Mouse (Mus musculus): ENCODE results near the gene Rpl36-ps4. TPM values are rescaled to one million over a fixed set of nuclear protein-coding genes. Genes with fewer than 3 reads are reported as not detected.
"Not testable (repeated sequence)": the region's sequence is repeated elsewhere in the genome, so short reads cannot be mapped to it uniquely, and the experiment has no call there.

Rpl36-ps4 gene
- polyA plus RNA-seq, 1 experiment from 2014 or later: not detected

DNA sequence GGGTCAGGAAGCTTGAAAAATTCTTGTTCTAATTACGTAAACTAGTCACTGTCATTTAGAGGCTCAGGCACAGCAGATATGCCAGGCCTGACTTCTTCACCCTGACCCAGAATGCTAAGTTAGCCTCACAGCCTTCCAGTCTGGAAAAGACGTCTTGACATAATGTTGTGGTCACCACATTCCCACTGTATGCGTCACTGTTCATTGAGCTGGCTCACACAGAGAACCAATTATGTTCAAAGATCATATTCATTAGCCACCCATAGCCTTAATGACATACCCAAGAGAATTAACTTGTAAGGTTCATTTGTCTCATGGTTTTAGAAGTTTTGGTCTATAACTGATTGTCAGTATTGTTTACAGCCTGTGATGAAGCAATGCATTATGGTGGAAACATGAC, 5.4 kb upstream of the Rpl36-ps4 start:
- no peak overlapping the region for H3K9ac ChIP-seq (ENCODE audit: low read length)
- no peaks in the 10 kb centered on the region for H3K4me1 ChIP-seq (replicated peaks; ENCODE audit: control insufficient read depth, insufficient read depth, low read length)
- no peak overlapping the region for H3K4me3 ChIP-seq (ENCODE audit: low read depth, low read length)
- ATAC-seq (replicated peaks; ENCODE audit: low FRiP score): no peak
- DNase-seq (ENCODE audit: low spot score): no peak
- 87% methylated on average over 3 of the region's 3 CpGs for WGBS
- H3K9me3 ChIP-seq (ENCODE audit: control insufficient read depth, low read length): peaks cover 2% of the 10 kb centered on the region; the same call in 1 of the 2 replicates
- no peaks in the 10 kb centered on the region for H3K27me3 ChIP-seq (ENCODE audit: control insufficient read depth, insufficient read depth, low read length)
- no peak overlapping the region for H3K4me2 ChIP-seq (ENCODE audit: low read depth, low read length, severe bottlenecking)
- no peak overlapping the region for H3K27ac ChIP-seq (ENCODE audit: low read depth, low read length)
- H3K36me3 ChIP-seq (ENCODE audit: control insufficient read depth, insufficient read depth, low read length): no peaks in the 10 kb centered on the region

- no peak overlapping the region for H3K4me2 ChIP-seq (ENCODE audit: low read depth, low read length, severe bottlenecking)
- H3K4me1 ChIP-seq (replicated peaks; ENCODE audit: control insufficient read depth, insufficient read depth, low read length): no peaks in the 10 kb centered on the region
- no peaks in the 10 kb centered on the region for H3K36me3 ChIP-seq (ENCODE audit: control insufficient read depth, insufficient read depth, low read length)
- 84% methylated on average over 5 of the region's 5 CpGs for WGBS
- H3K9ac ChIP-seq (ENCODE audit: low read length): no peak overlapping the region
- H3K9me3 ChIP-seq (ENCODE audit: control insufficient read depth, low read length): no peaks in the 10 kb centered on the region
- H3K27me3 ChIP-seq (ENCODE audit: control insufficient read depth, insufficient read depth, low read length): no peaks in the 10 kb centered on the region
- ATAC-seq (replicated peaks; ENCODE audit: low FRiP score) (no peak), DNase-seq (ENCODE audit: low spot score) (no peak)
- no peak overlapping the region for H3K4me3 ChIP-seq (ENCODE audit: low read depth, low read length)
- no peak overlapping the region for H3K27ac ChIP-seq (ENCODE audit: low read depth, low read length)
Measured at GRCm38 (mm10) chr17:87918121-87918520, 2.7 kb upstream of the Rpl36-ps4 start.

DNA sequence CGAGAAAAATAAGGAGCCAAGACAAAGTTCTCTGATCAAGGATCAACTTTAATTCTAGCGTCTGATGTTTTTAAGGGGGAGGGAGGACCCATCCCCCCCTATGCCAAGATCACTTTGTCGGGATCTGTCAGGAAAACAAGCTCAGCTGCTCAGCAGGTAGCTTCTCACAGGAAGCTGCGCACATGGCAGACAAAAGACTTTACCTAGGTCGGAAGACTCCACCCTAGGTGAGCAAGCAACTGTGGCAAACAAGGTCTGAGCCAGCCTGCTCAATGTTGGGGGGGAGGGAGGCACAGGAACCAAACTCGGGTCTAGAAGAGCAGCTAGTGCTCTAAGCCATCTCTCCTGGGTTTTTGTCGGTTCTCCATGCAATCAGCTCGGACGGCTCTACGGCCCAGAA, 13.5 kb downstream of the Rpl36-ps4 start:
- H3K9ac ChIP-seq (ENCODE audit: low read length): no peak overlapping the region
- no peak for DNase-seq (ENCODE audit: low spot score)

DNA sequence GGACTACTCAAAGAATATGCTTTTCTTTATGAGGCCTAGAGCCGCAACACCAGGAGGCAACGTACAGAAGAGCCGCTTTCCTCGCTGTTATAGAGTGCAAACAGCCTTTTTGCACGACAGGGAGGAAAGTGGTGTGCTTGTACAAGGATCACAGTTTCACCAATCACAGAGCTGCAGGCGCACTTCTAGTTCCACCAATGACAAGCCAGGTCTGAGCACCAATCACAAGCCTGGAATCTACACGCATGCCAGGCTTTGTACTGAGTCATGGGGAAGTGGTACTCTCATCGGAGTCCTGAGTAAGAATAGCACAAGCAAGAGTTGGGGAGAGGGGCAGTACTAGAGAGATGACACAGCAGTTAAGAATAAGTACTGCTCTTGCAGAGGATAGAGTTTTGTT, 14.0 kb downstream of the Rpl36-ps4 start:
- no peak for DNase-seq (ENCODE audit: low spot score)
- no peaks in the 10 kb centered on the region for H3K27me3 ChIP-seq (ENCODE audit: control insufficient read depth, insufficient read depth, low read length)
- H3K36me3 ChIP-seq (ENCODE audit: control insufficient read depth, insufficient read depth, low read length): no peaks in the 10 kb centered on the region
- no peak overlapping the region for H3K9ac ChIP-seq (ENCODE audit: low read length)
- H3K9me3 ChIP-seq (ENCODE audit: control insufficient read depth, low read length): no peaks in the 10 kb centered on the region
- H3K27ac ChIP-seq (ENCODE audit: low read depth, low read length): no peak overlapping the region
- ATAC-seq (replicated peaks; ENCODE audit: low FRiP score): no peak
- no peaks in the 10 kb centered on the region for H3K4me1 ChIP-seq (replicated peaks; ENCODE audit: control insufficient read depth, insufficient read depth, low read length)
- WGBS: 89% methylated on average over 8 of the region's 8 CpGs
- no peak overlapping the region for H3K4me2 ChIP-seq (ENCODE audit: low read depth, low read length, severe bottlenecking)
- no peak overlapping the region for H3K4me3 ChIP-seq (ENCODE audit: low read depth, low read length)

More for the DNA sequence above, 13.5 kb downstream of the Rpl36-ps4 start:
- Histone ChIP-seq H3K4me1 (replicated peaks; ENCODE audit: control insufficient read depth, insufficient read depth, low read length) (no peaks in the 10 kb centered on the region), H3K27me3 (ENCODE audit: control insufficient read depth, insufficient read depth, low read length) (no peaks in the 10 kb centered on the region), H3K27ac (ENCODE audit: low read depth, low read length) (no peak overlapping the region), H3K4me3 (ENCODE audit: low read depth, low read length) (no peak overlapping the region), H3K9me3 (ENCODE audit: control insufficient read depth, low read length) (no peaks in the 10 kb centered on the region), H3K4me2 (ENCODE audit: low read depth, low read length, severe bottlenecking) (no peak overlapping the region), H3K36me3 (ENCODE audit: control insufficient read depth, insufficient read depth, low read length) (no peaks in the 10 kb centered on the region)
- no peak for ATAC-seq (replicated peaks; ENCODE audit: low FRiP score)
- WGBS: 84% methylated on average over 10 of the region's 10 CpGs

GRCm38 (mm10) chr17:87936156-87936555, 15.4 kb downstream of the Rpl36-ps4 start:
- Histone ChIP-seq H3K4me1 (replicated peaks; ENCODE audit: control insufficient read depth, insufficient read depth, low read length) (no peaks in the 10 kb centered on the region), H3K36me3 (ENCODE audit: control insufficient read depth, insufficient read depth, low read length) (no peaks in the 10 kb centered on the region), H3K4me2 (ENCODE audit: low read depth, low read length, severe bottlenecking) (no peak overlapping the region), H3K9ac (ENCODE audit: low read length) (no peak overlapping the region), H3K27me3 (ENCODE audit: control insufficient read depth, insufficient read depth, low read length) (no peaks in the 10 kb centered on the region), H3K27ac (ENCODE audit: low read depth, low read length) (no peak overlapping the region), H3K9me3 (ENCODE audit: control insufficient read depth, low read length) (no peaks in the 10 kb centered on the region), H3K4me3 (ENCODE audit: low read depth, low read length) (no peak overlapping the region)
- WGBS: 89% methylated on average over 4 of the region's 4 CpGs
- no peak for DNase-seq (ENCODE audit: low spot score)
- ATAC-seq (replicated peaks; ENCODE audit: low FRiP score): no peak

- Histone ChIP-seq H3K4me2 (ENCODE audit: low read depth, low read length, severe bottlenecking) (no peak overlapping the region), H3K9me3 (ENCODE audit: control insufficient read depth, low read length) (no peaks in the 10 kb centered on the region), H3K4me3 (ENCODE audit: low read depth, low read length) (no peak overlapping the region), H3K27me3 (ENCODE audit: control insufficient read depth, insufficient read depth, low read length) (no peaks in the 10 kb centered on the region), H3K27ac (ENCODE audit: low read depth, low read length) (no peak overlapping the region), H3K4me1 (replicated peaks; ENCODE audit: control insufficient read depth, insufficient read depth, low read length) (no peaks in the 10 kb centered on the region), H3K36me3 (ENCODE audit: control insufficient read depth, insufficient read depth, low read length) (no peaks in the 10 kb centered on the region), H3K9ac (ENCODE audit: low read length) (no peak overlapping the region)
- peak; percentile 74 for ATAC-seq (replicated peaks; ENCODE audit: low FRiP score)
- peak; percentile 87 for DNase-seq (ENCODE audit: low spot score)
- 44% methylated on average over 16 of the region's 16 CpGs for WGBS
Measured at GRCm38 (mm10) chr17:87948965-87949584, 28.3 kb downstream of the Rpl36-ps4 start.

DNA sequence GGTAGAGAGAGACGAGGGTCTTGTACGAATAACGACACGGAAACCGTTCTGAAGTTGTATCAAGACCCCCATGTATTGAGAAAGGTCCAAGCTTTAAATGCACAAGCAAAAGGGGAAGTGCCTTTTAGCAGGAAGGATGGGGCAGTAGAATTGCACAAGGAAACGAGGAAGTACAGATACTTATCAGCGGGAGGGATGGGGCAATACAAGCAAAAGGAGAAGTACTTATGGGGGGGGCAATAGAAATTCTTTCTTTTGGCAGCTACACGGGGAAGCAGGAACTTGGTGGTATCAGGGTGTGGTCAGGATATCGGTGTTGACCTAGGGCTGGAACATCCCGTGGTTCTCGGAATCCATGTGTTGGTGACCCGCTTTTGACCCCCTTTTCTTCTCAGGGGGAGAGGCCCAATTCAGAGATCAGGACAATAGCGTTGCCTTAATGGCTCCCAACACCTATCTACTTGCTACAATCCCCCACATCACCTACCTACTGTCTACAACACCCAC, 33.9 kb downstream of the Rpl36-ps4 start:
- H3K27ac ChIP-seq (ENCODE audit: low read depth, low read length); H3K4me3 ChIP-seq (ENCODE audit: low read depth, low read length); H3K9ac ChIP-seq (ENCODE audit: low read length); H3K4me2 ChIP-seq (ENCODE audit: low read depth, low read length, severe bottlenecking); ATAC-seq (replicated peaks; ENCODE audit: low FRiP score); H3K36me3 ChIP-seq (ENCODE audit: control insufficient read depth, insufficient read depth, low read length); H3K4me1 ChIP-seq (replicated peaks; ENCODE audit: control insufficient read depth, insufficient read depth, low read length); H3K27me3 ChIP-seq (ENCODE audit: control insufficient read depth, insufficient read depth, low read length); H3K9me3 ChIP-seq (ENCODE audit: control insufficient read depth, low read length); DNase-seq (ENCODE audit: low spot score): not testable (repeated sequence)
- WGBS: 95% methylated on average over 13 of the region's 13 CpGs

DNA sequence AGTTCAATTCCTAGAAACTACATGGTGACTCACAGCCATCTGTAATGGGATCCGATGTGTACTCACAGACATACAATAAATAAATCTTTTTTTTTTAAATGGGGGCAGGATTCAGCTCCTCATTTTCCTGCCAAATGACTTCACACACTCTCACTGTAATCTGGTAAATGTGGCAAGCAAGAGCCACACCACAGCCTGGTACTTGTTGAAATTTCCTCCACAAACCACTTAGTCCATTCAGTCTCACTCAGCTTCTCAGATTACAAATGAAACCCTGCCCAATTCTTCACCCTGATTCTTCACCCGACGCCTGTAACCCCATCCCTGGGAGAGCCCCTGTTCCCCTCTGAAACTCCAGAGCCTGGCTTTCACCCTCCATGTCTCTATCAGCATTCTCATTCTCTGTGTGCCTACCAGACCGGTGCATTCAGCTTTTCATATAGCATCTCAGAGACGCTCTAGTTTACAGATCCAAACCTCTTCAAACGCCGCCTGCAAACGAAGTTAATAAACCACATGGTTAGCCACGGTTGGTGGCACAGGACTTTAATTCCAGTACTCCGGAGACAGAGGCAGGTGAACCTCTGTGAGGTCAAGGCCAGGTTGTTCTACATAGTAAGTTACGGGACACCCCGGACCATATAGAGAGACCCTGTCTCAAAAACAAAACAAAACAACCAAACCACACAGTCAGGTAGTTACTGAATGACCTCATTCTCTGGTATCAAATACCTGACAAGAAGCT, 36.5 kb downstream of the Rpl36-ps4 start:
- H3K4me1 ChIP-seq (replicated peaks; ENCODE audit: control insufficient read depth, insufficient read depth, low read length): no peaks in the 10 kb centered on the region
- WGBS: 79% methylated on average over 12 of the region's 12 CpGs
- no peak overlapping the region for H3K9ac ChIP-seq (ENCODE audit: low read length)
- H3K4me2 ChIP-seq (ENCODE audit: low read depth, low read length, severe bottlenecking): no peak overlapping the region
- no peaks in the 10 kb centered on the region for H3K9me3 ChIP-seq (ENCODE audit: control insufficient read depth, low read length)
- DNase-seq (ENCODE audit: low spot score) (no peak), ATAC-seq (replicated peaks; ENCODE audit: low FRiP score) (no peak)
- no peak overlapping the region for H3K4me3 ChIP-seq (ENCODE audit: low read depth, low read length)
- no peak overlapping the region for H3K27ac ChIP-seq (ENCODE audit: low read depth, low read length)
- no peaks in the 10 kb centered on the region for H3K27me3 ChIP-seq (ENCODE audit: control insufficient read depth, insufficient read depth, low read length)
- no peaks in the 10 kb centered on the region for H3K36me3 ChIP-seq (ENCODE audit: control insufficient read depth, insufficient read depth, low read length)

All from forebrain, embryonic 11.5 days (tissue).